Mouse (Mus musculus) layer of hippocampus, adult 8-10 months (tissue): ENCODE data around the gene Vps13c. TPM values are rescaled to one million over a fixed set of nuclear protein-coding genes. Genes with fewer than 3 reads are reported as not detected.

Experiments
- DNase-seq, 2 experiments: peaks; one replicate each; pipeline ENCODE4 v3.0.0; 2022; ENCODE audit warnings: low spot score in 2 of 2
- total RNA-seq, 4 experiments: library from RNA; stranded (reverse); gene quantifications; 2 replicates each; pipeline ENCODE4 v1.2.4; 2022

The Vps13c gene
- total RNA-seq, 4 experiments from 2014 or later = 95.9 to 127 (median 105) TPM

DNA sequence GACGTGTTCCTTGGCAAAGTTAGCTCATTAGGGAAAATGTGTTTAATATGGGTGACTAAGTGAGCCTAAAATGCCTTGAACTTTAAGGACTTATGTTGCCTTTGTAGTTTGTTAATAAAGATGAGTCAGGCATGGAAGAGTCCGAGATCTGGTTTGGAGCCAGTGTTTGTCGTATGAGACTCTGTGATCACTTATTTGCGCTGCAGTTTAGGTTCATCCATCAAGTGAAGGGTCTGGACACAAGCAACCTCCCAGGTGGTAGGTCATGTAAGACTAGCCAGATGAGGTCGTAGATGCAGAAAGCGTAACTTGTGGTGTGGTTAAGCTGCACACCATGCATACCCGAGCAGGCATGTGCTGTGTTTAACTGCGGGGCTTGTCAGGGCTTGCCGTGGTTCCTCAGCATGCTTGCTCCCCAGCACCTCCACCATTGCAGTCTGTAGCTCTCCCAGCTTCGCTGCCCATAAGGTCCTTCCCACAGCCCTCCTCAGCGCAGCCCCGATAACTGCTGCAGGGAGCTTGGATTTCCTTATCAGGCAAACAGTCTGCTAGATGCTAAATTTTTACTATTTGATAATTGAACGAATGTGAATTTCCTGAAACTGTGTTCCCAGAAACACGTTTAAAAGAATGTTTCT is 37.0 kb downstream of the Vps13c start:
- DNase-seq = no peak

- no peak for DNase-seq
These were observed 38.1 kb downstream of the Vps13c start for GRCm38 (mm10) chr9:67878197-67878769.

DNA sequence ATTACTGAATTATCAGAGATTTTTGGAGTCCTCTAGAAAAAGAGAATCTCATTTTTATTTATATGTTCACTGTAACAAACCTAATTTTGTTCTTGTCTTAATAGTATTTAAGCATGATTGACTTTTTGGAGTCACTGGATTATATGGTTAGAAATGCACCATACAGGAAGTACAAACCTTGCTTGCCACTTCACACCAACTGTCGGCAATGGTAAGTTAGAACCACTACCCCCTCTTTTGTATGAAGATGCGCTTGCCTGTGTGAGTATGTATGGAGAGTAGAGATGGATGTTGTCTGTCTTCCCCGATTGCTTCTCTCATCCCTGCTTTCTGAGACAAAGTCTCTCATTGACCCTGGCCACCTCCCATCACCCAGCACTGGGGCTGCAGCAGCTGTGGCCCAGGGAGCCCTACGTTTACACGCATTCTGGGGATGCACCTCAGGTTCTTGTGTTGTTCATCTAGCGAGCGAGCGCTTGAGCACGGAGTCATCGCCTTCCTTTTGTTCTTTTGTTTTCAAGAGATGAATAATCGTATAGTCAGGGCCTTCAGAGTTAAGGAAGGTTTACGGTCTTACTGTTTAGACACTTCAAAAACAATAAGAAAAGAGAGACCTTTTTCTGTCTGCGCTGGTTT is 43.3 kb downstream of the Vps13c start:
- no peak for DNase-seq

DNA sequence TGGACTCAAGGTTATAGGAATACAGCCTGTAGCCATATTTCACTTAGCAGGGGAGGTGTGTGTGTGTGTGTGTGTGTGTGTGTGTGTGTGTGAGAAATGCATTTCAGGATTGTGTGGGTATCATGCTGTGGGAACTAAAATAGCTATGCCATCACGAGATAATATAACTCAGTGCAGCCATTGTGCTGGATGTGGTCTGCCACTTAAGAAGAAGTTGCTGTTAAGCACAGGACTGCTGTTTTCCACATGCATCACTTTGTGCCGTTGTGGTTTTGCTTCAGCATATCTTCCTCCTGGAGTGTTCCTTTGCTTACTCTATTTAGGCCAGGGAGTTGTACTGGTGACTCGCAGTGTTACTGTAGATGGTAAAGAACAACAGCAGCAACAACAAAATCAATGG is 43.9 kb downstream of the Vps13c start:
- no peak for DNase-seq

GRCm38 (mm10) chr9:67886981-67887720 is 47.0 kb downstream of the Vps13c start:
- DNase-seq = no peak

GRCm38 (mm10) chr9:67893474-67893873 is 53.3 kb downstream of the Vps13c start:
- no peak for DNase-seq

- no peak for DNase-seq
These were observed 56.6 kb downstream of the Vps13c start for GRCm38 (mm10) chr9:67896646-67897295.

DNA sequence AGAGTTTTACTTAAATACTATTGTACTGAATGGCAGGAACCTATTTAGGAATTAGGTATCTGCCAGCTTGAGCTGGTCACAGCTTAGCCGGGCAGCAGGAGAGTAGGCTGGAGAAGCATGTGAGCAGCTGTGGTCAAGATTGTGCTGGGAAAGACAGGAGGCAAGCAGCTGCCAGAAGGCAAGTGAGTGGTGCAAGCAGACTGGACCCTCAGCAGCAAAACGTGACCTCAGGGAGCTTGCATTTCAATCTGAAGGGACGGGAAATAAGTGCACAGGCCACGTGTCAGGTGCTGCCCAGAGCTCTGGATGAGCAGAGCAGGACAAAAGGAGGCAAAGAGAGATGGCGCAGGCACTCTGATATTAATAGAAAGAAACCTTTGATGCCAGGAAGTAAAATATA is 60.2 kb downstream of the Vps13c start:
- DNase-seq = no peak

GRCm38 (mm10) chr9:67904355-67904754 is 64.2 kb downstream of the Vps13c start:
- no peak for DNase-seq

DNA sequence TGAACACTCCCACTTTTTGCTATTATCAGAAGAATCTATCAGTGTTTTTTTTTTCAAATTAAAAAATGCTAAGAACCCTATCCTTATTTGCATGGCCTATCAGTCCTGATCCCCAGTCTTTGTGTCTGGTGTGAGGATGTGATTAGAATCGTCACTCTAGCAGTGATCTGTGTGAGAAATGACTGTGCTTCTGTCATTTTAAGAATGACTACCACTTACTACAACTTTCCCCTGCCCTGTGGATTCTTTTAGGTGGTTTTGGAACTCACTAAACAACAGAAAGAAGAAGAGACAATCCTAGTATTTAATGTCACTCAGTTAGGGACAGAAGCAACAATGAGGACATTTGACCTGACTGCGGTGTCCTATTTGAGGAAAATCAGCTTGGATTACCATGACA is 65.3 kb downstream of the Vps13c start:
- DNase-seq = no peak

DNA sequence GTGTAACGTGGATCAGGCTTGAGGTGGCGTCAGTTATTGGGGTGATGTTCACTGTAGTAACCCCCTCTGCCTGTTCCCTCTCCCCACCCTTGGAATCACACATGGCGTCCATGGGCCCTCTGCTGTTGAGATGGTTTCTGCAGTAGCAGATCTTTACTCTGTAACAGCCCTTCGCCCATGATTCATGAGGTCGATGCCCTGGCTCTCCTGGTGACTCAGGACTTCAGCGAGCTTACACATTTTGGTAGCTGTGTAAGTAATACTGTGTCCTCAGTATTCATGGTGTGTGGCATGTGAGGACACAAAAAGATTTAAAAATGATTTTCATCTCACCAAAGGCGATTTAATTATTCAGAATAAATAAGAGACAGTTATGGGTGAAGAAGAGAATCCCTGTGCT is 74.5 kb downstream of the Vps13c start:
- no peak for DNase-seq

DNA sequence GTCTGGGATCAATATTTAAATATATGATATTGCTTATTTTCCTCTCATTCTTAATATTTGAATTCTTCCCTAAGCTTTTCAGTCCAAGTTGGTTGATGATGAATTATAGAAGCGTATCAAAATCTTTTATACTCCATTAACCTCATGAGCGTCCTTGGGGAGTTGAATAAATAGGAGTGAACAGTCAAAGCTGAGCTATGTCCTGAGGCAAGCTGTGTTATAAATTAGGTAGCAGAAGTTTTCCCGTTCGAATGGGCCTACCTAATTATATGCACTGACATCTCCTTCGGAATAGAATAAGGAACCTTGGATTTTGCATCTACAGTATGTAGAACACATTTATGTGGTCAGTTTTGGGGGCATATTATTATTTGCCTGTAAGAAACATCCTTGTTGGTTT is 82.2 kb downstream of the Vps13c start:
- DNase-seq = no peak

GRCm38 (mm10) chr9:67930629-67931028 is 90.4 kb downstream of the Vps13c start:
- DNase-seq = no peak

DNA sequence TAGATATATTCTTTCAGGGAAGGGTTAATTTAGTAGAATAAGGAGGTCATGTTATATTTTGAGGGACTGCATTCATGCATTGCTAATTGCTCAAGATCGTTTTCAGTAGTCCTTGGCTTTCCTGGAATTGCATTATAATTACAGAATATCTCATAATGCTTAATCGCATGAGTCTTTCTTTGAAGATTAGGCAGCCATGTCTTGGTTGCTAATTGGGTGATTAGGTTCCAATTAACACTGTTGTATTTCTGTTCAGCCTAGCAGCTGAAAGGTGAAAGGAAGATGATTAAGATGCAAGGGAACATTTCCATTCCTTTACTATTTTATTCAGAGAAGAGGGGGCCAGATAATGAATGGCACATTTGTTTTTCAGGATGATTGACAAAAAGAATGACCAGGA is 97.1 kb downstream of the Vps13c start:
- DNase-seq = no peak

DNA sequence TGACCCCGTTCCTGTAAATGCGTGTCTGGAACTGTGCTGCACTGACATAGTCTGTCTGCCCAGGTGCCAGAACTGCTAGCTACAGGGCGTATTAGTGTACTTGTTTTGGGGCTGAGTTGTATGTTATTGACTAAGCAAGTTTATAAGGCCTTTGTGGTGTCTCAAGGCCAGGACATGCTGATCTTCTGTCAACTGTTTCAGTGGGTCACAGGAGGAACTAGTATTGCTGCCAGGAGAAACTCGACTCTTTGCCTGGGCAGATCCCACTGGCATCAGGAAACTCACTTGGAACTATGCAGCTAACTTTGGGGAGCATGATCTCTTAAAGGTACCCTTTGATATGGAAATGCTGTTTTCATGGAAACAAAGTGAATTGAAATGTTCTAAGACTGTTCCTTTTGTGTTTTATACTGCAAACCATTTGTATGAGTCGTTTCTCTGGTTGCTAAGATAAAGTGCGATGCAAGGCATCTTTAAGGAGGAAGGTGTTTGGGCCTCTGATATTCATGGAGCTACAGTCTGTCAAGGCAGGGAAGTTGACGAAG is 115.3 kb downstream of the Vps13c start:
- DNase-seq = no peak

DNA sequence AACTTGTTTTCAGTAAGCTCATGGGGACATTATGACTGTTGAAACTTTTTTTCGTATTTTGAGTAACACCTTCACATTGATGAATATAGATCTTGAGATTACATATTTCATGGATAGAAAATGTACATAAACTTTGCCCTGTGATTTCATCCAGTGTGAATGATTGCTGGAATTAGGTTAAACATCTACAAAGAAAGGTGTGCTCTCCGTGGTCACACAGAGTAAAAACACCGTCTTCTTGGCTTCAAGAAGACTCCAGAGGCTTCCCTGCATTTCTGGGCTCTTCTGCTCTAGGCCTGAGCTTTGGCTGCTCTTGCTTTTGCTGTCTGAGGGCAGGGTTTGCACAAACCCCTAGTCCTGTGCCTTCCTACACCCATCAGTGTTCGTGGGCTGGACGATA is 121.8 kb downstream of the Vps13c start:
- DNase-seq = no peak

GRCm38 (mm10) chr9:67965889-67966288 is 125.7 kb downstream of the Vps13c start:
- DNase-seq = no peak

DNA sequence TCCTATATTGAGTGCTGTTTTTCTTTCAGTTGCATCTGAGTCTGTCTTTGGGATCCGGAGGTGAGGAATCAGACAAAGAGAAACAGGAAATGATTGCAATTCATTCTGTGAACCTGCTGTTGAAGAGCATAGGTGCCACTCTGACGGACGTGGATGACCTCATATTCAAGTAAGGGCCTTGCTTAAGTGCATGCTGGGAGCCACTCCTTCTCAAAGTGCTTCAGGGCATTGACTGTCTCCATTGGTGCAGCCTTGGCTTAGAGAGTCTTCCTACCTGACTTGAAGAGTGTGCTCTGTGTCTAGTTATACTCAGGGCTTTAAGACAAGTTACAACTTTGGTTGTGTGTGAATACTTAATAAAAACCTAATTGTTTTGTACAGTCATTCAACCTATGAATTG is 126.8 kb downstream of the Vps13c start:
- DNase-seq = no peak

DNA sequence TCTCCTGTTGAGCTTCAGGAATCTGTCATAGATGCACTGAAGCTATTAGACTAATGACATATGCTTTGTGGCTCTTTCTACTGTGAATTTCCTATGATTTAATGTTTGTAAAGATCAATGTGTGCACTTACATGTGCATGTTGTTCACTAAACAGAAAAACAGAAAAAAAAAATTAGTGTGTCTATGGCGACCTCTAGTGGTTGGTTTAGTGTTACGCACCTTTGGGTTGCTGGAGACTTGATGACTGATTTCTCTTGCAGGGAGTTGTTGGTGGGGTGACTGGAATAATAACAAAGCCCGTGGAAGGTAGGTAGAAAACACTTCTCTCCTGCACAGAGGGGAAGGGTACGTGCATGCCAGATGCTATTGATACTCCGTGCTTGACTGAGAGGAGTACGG is 133.3 kb downstream of the Vps13c start:
- no peak for DNase-seq

GRCm38 (mm10) chr9:67975491-67975890 is 135.3 kb downstream of the Vps13c start:
- DNase-seq = no peak

DNA sequence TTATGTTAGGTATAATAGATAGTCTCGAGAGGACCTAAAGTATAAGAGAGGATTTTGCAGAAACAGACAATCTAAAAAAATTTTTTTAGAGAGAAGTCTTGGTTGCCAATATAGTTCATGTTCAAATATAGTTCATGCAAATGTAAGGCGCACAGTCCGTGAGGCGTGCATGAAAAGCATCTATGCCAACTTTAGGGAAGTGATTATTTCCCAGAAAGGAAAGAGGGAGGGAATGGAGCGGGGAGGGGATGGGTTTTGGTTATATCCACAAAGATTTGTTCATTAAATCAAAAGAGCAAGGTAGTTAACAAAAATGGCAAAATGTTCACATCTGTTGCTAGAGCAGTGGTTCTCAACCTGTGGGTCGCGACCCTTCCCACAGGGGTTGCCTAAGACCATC is 166.4 kb downstream of the Vps13c start:
- no peak for DNase-seq

- peak; percentile 60 to 86 for DNase-seq
These were observed 174.8 kb downstream of the Vps13c start for GRCm38 (mm10) chr9:68014991-68015396.
